Mouse (Mus musculus): ENCODE measurements at regions not wholly inside any gene's neighbourhood (a gene's known extent, or its start where the extent isn't known, plus 50 kb on each side); places are given as distances from the start of the nearest gene placed in this dataset.

GRCm38 (mm10) chrX:166640258-166640657 is 54.7 kb upstream of the Egfl6 start:
- ATAC-seq (replicated peaks; ENCODE audit: insufficient number of reproducible peaks, low FRiP score, low TSS enrichment, poor library complexity, severe bottlenecking): no peak
